Mouse (Mus musculus): ENCODE measurements around the gene Apoh. TPM values are rescaled to one million over a fixed set of nuclear protein-coding genes. Genes with fewer than 3 reads are reported as not detected.

Apoh gene
- polyA plus RNA-seq, 1 experiment from 2014 or later: 3.3 TPM

DNA sequence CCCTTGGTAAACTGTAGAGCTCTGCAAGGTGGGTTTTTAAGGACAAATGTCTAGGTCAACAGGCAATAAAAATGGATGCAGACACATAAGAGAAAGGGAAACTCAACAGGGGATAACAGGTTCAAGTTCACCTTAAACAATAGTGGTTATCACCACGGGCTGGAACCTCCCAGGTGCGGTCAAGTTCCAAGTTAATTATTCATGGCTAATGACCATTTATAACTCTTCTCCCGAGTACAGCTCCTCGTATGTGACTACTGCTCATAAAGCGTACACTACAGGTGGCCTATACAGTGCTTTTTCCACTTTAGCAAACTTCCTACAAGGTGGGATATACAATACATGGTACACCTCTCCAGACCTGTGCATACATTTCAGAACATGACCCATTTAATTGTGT is 33.4 kb upstream of the Apoh start:
- WGBS: 66% methylated on average over 5 of the region's 5 CpGs
- ATAC-seq (ENCODE audit: low FRiP score, low TSS enrichment) (peak; percentile 62), DNase-seq (ENCODE audit: low spot score) (peak; percentile 37)
- peak overlapping the region; percentile 53; the same call in 1 of the 2 replicates for H3K27ac ChIP-seq (replicated peaks)
- H3K27me3 ChIP-seq (ENCODE audit: control insufficient read depth, insufficient read depth, low read length): no peaks in the 10 kb centered on the region
- H3K4me2 ChIP-seq (replicated peaks; ENCODE audit: low read depth): no peak overlapping the region
- no peak overlapping the region for H3K4me3 ChIP-seq (ENCODE audit: low read depth, low read length)
- TF ChIP-seq CTCF (IDR thresholded peaks at IDR 0.05; ENCODE audit: low read depth) (no peak), EP300 (optimal IDR thresholded peaks at IDR 0.05) (no peak)
- no peaks in the 10 kb centered on the region for H3K9me3 ChIP-seq (ENCODE audit: control insufficient read depth, low read length)
- no peaks in the 10 kb centered on the region for H3K36me3 ChIP-seq (ENCODE audit: control insufficient read depth, insufficient read depth, low read length)
- H3K9ac ChIP-seq (ENCODE audit: low read length): no peak overlapping the region
- no peaks in the 10 kb centered on the region for H3K4me1 ChIP-seq (replicated peaks; ENCODE audit: control insufficient read depth, insufficient read depth)

DNA sequence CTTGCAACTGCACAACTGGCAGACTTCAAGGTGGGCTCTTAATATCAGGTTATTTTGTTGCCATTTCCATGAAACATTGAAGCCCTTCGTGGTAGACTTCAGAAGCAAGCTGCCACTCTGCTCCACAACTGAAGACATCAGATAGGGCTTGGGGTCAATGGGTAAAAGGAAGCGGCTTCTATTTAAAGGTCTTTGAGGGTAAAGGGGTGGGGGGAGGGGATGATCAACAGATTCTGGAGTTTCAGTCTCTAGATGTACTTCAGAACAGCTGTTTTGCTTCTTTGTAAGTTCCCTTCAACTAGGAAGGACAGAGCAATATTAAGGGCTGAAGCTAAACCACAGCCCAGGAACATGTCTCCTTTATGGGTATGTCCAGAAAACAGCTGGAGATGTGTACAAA is 31.2 kb upstream of the Apoh start:
- Histone ChIP-seq H3K9ac (ENCODE audit: low read length) (no peak overlapping the region), H3K4me1 (replicated peaks; ENCODE audit: control insufficient read depth, insufficient read depth) (no peaks in the 10 kb centered on the region), H3K4me2 (replicated peaks; ENCODE audit: low read depth) (no peak overlapping the region), H3K27ac (replicated peaks) (no peak overlapping the region), H3K36me3 (ENCODE audit: control insufficient read depth, insufficient read depth, low read length) (no peaks in the 10 kb centered on the region), H3K9me3 (ENCODE audit: control insufficient read depth, low read length) (no peaks in the 10 kb centered on the region), H3K27me3 (ENCODE audit: control insufficient read depth, insufficient read depth, low read length) (no peaks in the 10 kb centered on the region), H3K4me3 (ENCODE audit: low read depth, low read length) (no peak overlapping the region)
- no peak for DNase-seq (ENCODE audit: low spot score)
- ATAC-seq (ENCODE audit: low FRiP score, low TSS enrichment): no peak
- TF ChIP-seq CTCF (IDR thresholded peaks at IDR 0.05; ENCODE audit: low read depth): no peak
- TF ChIP-seq EP300 (optimal IDR thresholded peaks at IDR 0.05): no peak
- WGBS: 62% methylated on average over 2 of the region's 2 CpGs

- no peak overlapping the region for H3K4me2 ChIP-seq (replicated peaks; ENCODE audit: low read depth)
- DNase-seq (ENCODE audit: low spot score) (no peak), ATAC-seq (ENCODE audit: low FRiP score, low TSS enrichment) (no peak)
- WGBS: 63% methylated on average over 5 of the region's 5 CpGs
- H3K27ac ChIP-seq (replicated peaks): no peak overlapping the region
- no peaks in the 10 kb centered on the region for H3K9me3 ChIP-seq (ENCODE audit: control insufficient read depth, low read length)
- H3K9ac ChIP-seq (ENCODE audit: low read length): no peak overlapping the region
- H3K36me3 ChIP-seq (ENCODE audit: control insufficient read depth, insufficient read depth, low read length): no peaks in the 10 kb centered on the region
- no peaks in the 10 kb centered on the region for H3K4me1 ChIP-seq (replicated peaks; ENCODE audit: control insufficient read depth, insufficient read depth)
- no peak overlapping the region for H3K4me3 ChIP-seq (ENCODE audit: low read depth, low read length)
- TF ChIP-seq CTCF (IDR thresholded peaks at IDR 0.05; ENCODE audit: low read depth): no peak
- TF ChIP-seq EP300 (optimal IDR thresholded peaks at IDR 0.05): no peak
- H3K27me3 ChIP-seq (ENCODE audit: control insufficient read depth, insufficient read depth, low read length): no peaks in the 10 kb centered on the region
Measured at GRCm38 (mm10) chr11:108312516-108312915, 30.6 kb upstream of the Apoh start.

- H3K4me2 ChIP-seq (replicated peaks; ENCODE audit: low read depth): no peak overlapping the region
- ATAC-seq (ENCODE audit: low FRiP score, low TSS enrichment) (no peak), DNase-seq (ENCODE audit: low spot score) (no peak)
- no peak overlapping the region for H3K9ac ChIP-seq (ENCODE audit: low read length)
- 77% methylated on average over 7 of the region's 7 CpGs for WGBS
- H3K4me3 ChIP-seq (ENCODE audit: low read depth, low read length): no peak overlapping the region
- no peaks in the 10 kb centered on the region for H3K9me3 ChIP-seq (ENCODE audit: control insufficient read depth, low read length)
- H3K36me3 ChIP-seq (ENCODE audit: control insufficient read depth, insufficient read depth, low read length): no peaks in the 10 kb centered on the region
- TF ChIP-seq EP300 (optimal IDR thresholded peaks at IDR 0.05): no peak
- no peak for TF ChIP-seq CTCF (IDR thresholded peaks at IDR 0.05; ENCODE audit: low read depth)
- no peaks in the 10 kb centered on the region for H3K4me1 ChIP-seq (replicated peaks; ENCODE audit: control insufficient read depth, insufficient read depth)
- no peak overlapping the region for H3K27ac ChIP-seq (replicated peaks)
- H3K27me3 ChIP-seq (ENCODE audit: control insufficient read depth, insufficient read depth, low read length): no peaks in the 10 kb centered on the region
Measured at GRCm38 (mm10) chr11:108315736-108316135, 27.4 kb upstream of the Apoh start.

DNA sequence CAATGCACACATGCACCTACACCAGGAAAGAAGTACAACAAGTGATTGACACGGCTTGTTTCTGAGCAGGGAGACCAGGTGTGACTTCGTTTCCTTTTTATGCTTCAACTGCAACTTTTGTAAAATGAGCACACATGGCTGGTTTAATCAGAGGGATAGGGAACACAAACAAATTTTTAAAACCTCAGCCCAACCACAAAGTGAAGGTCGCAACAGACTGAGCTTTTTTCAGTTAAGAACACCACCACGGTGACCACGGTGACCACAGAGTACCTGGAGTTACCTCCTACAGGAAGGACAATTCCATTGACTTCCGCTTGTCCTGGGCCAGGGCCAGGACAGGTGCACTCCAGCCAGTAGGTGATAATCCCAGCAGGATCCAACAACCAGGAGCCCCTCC is 25.3 kb upstream of the Apoh start:
- Histone ChIP-seq H3K4me1 (replicated peaks; ENCODE audit: control insufficient read depth, insufficient read depth) (no peaks in the 10 kb centered on the region), H3K27ac (replicated peaks) (no peak overlapping the region), H3K4me2 (replicated peaks; ENCODE audit: low read depth) (no peak overlapping the region), H3K36me3 (ENCODE audit: control insufficient read depth, insufficient read depth, low read length) (no peaks in the 10 kb centered on the region), H3K27me3 (ENCODE audit: control insufficient read depth, insufficient read depth, low read length) (no peaks in the 10 kb centered on the region), H3K9me3 (ENCODE audit: control insufficient read depth, low read length) (no peaks in the 10 kb centered on the region), H3K9ac (ENCODE audit: low read length) (no peak overlapping the region), H3K4me3 (ENCODE audit: low read depth, low read length) (no peak overlapping the region)
- no peak for TF ChIP-seq EP300 (optimal IDR thresholded peaks at IDR 0.05)
- TF ChIP-seq CTCF (IDR thresholded peaks at IDR 0.05; ENCODE audit: low read depth): no peak
- DNase-seq (ENCODE audit: low spot score) (no peak), ATAC-seq (ENCODE audit: low FRiP score, low TSS enrichment) (no peak)
- 76% methylated on average over 6 of the region's 6 CpGs for WGBS

GRCm38 (mm10) chr11:108319162-108319561 is 24.0 kb upstream of the Apoh start:
- ATAC-seq (ENCODE audit: low FRiP score, low TSS enrichment): no peak

More at GRCm38 (mm10) chr11:108319162-108319561, 24.0 kb upstream of the Apoh start:
- H3K4me1 ChIP-seq (replicated peaks; ENCODE audit: control insufficient read depth, insufficient read depth): no peaks in the 10 kb centered on the region
- H3K4me3 ChIP-seq (ENCODE audit: low read depth, low read length): no peak overlapping the region
- H3K4me2 ChIP-seq (replicated peaks; ENCODE audit: low read depth): no peak overlapping the region
- no peaks in the 10 kb centered on the region for H3K36me3 ChIP-seq (ENCODE audit: control insufficient read depth, insufficient read depth, low read length)
- no peaks in the 10 kb centered on the region for H3K27me3 ChIP-seq (ENCODE audit: control insufficient read depth, insufficient read depth, low read length)
- no peak for DNase-seq (ENCODE audit: low spot score)
- no peak for TF ChIP-seq CTCF (IDR thresholded peaks at IDR 0.05; ENCODE audit: low read depth)
- TF ChIP-seq EP300 (optimal IDR thresholded peaks at IDR 0.05): no peak
- WGBS: 93% methylated on average over 11 of the region's 11 CpGs
- H3K27ac ChIP-seq (replicated peaks): no peak overlapping the region
- H3K9ac ChIP-seq (ENCODE audit: low read length): no peak overlapping the region
- H3K9me3 ChIP-seq (ENCODE audit: control insufficient read depth, low read length): no peaks in the 10 kb centered on the region

Measured in stomach, postnatal 0 days (tissue).